Mouse (Mus musculus) myocyte (in vitro differentiated cells): Measurements from ENCODE around the gene Zfp451. TPM values are rescaled to one million over a fixed set of nuclear protein-coding genes. Genes with fewer than 3 reads are reported as not detected.

Experiments used
- H3K27me3 ChIP-seq: one replicate; pipeline ENCODE4 v1.6.1; 2011; ENCODE audit not compliant: control insufficient read depth, insufficient read depth, insufficient read length
- H3K36me3 ChIP-seq: one replicate; pipeline ENCODE4 v1.6.1; 2011; ENCODE audit not compliant: control insufficient read depth, insufficient read depth
- H3K4me2 ChIP-seq: one replicate; pipeline ENCODE4 v1.6.1; 2011; ENCODE audit warnings: low read depth, control low read depth
- H3K4me3 ChIP-seq: one replicate; pipeline ENCODE4 v1.5.1; 2011; ENCODE audit warnings: mild to moderate bottlenecking, control low read depth, moderate library complexity
- H3K79me2 ChIP-seq: one replicate; pipeline ENCODE4 v1.6.1; 2011; ENCODE audit not compliant: control insufficient read depth, insufficient read depth
- H3ac ChIP-seq: one replicate; pipeline ENCODE4 v1.6.1; 2011; ENCODE audit not compliant: control insufficient read depth, insufficient read length
- CEBPB ChIP-seq: IDR thresholded peaks from 2 replicates; pipeline ENCODE4 v1.6.1; 2011; ENCODE audit warnings: mild to moderate bottlenecking, moderate library complexity; ENCODE audit not compliant: poor library complexity, insufficient read depth, severe bottlenecking
- E2F4 ChIP-seq: IDR thresholded peaks from one replicate; pipeline ENCODE4 v1.6.1; 2011; ENCODE audit warnings: mild to moderate bottlenecking, control low read depth, moderate library complexity; ENCODE audit not compliant: insufficient read depth
- MAX ChIP-seq: IDR thresholded peaks from one replicate; pipeline ENCODE4 v1.6.1; 2011; ENCODE audit warnings: low read depth, mild to moderate bottlenecking, control low read depth
- MYOD1 ChIP-seq, 3 experiments: IDR thresholded peaks; one replicate each; pipeline ENCODE4 v1.6.1; 2011; ENCODE audit warnings: control low read depth in 2 of 3, low read depth in 2 of 3, mild to moderate bottlenecking in 2 of 3, moderate library complexity in 1 of 3; ENCODE audit not compliant: insufficient read length in 2 of 3, control insufficient read depth in 1 of 3
- MYOG ChIP-seq, 3 experiments: IDR thresholded peaks; one replicate each; pipeline ENCODE4 v1.6.1; 2011; ENCODE audit warnings: control low read depth in 2 of 3, low read depth in 2 of 3, mild to moderate bottlenecking in 2 of 3; ENCODE audit not compliant: insufficient read length in 2 of 3, control insufficient read depth in 1 of 3, insufficient read depth in 1 of 3
- POLR2A ChIP-seq: IDR thresholded peaks from one replicate; pipeline ENCODE4 v1.6.1; 2011; ENCODE audit warnings: low read depth, mild to moderate bottlenecking, control low read depth, moderate library complexity; ENCODE audit not compliant: insufficient read length
- POLR2AphosphoS2 ChIP-seq: IDR thresholded peaks from one replicate; pipeline ENCODE4 v1.6.1; 2011; ENCODE audit warnings: low read depth, control low read depth; ENCODE audit not compliant: insufficient read length
- REST ChIP-seq: IDR thresholded peaks from one replicate; pipeline ENCODE4 v1.6.1; 2011; ENCODE audit warnings: mild to moderate bottlenecking, control low read depth, moderate library complexity; ENCODE audit not compliant: insufficient read depth, insufficient read length
- SRF ChIP-seq: IDR thresholded peaks from one replicate; pipeline ENCODE4 v1.6.1; 2011; ENCODE audit warnings: low read depth; ENCODE audit not compliant: control insufficient read depth, insufficient read length
- TCF12 ChIP-seq: IDR thresholded peaks from one replicate; pipeline ENCODE4 v1.6.1; 2011; ENCODE audit warnings: mild to moderate bottlenecking, control low read depth; ENCODE audit not compliant: poor library complexity, insufficient read depth, severe bottlenecking
- TCF3 ChIP-seq: IDR thresholded peaks from one replicate; pipeline ENCODE4 v1.6.1; 2011; ENCODE audit warnings: low read depth, control low read depth; ENCODE audit not compliant: insufficient read length
- USF1 ChIP-seq: IDR thresholded peaks from one replicate; pipeline ENCODE4 v1.6.1; 2011; ENCODE audit warnings: low read depth, mild to moderate bottlenecking, control low read depth, moderate library complexity
- polyA plus RNA-seq: library from polyadenylated mRNA; unstranded; fragments of >200 nt; fragmentation: generic; extraction: Trizol; gene quantifications from one replicate; pipeline ENCODE4 v1.2.1, GENCODE M21; 2012; ENCODE audit warnings: missing spikeins

Gene Zfp451
- polyA plus RNA-seq, 1 experiment = 4.9 TPM

DNA sequence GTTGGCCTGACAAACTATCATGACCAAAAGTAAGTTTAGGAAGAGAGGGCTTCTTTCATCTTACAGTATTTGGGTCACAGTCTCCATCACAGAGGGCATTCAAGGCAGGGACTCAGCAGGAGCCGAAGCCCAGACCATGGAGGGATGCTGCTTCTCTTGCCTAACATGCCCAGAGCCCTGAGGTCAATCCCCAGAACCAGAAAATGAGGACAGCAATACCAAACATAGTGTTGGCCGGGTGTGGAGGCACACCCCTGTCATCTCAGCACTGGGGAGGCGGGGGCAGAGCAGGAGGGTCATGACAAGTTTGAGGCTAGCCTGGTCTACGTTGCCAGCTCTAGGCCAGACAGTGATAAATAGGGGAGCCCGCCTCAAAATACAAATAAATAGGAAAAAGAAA lies 89.3 kb downstream of the Zfp451 start:
- Histone ChIP-seq H3ac (no peak overlapping the region), H3K27me3 (no peaks in the 10 kb centered on the region), H3K4me3 (no peak overlapping the region), H3K4me2 (no peak overlapping the region), H3K79me2 (peaks cover 12% of the 10 kb centered on the region), H3K36me3 (peaks cover 49% of the 10 kb centered on the region)
- TF ChIP-seq SRF (no peak), USF1 (no peak), CEBPB (no peak), MAX (no peak), POLR2A (no peak), MYOG (IDR thresholded peaks at IDR 0.05; ENCODE audit: control insufficient read depth in 1 of 3, insufficient read depth in 1 of 3, insufficient read length in 2 of 3, low read depth in 2 of 3) (no peak), E2F4 (no peak), MYOD1 (IDR thresholded peaks at IDR 0.05; ENCODE audit: control insufficient read depth in 1 of 3, insufficient read length in 2 of 3, low read depth in 2 of 3) (no peak), TCF12 (no peak), POLR2AphosphoS2 (no peak), TCF3 (no peak), REST (no peak)

DNA sequence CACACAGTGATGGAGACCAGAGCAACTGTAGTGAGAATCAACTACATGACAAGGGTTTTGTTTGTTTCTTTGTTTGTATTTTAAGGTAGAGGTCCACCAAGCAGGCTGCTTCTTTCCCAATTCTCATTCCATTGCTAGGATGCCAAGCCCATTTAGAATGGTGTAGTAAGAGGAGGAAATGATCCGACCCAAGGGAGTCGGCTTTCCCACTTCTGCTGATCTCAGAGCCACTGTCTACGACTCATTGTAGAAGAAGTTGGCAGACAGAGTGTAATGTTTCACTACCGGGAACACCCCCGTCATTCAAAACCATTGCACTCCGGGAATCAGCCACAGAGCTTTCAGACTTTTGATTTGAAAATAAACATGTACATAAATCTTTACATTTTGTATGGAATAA lies 89.9 kb downstream of the Zfp451 start:
- peak overlapping the region; percentile 10 for H3K4me2 ChIP-seq
- H3K27me3 ChIP-seq = no peaks in the 10 kb centered on the region
- H3ac ChIP-seq = no peak overlapping the region
- no peak overlapping the region for H3K4me3 ChIP-seq
- TF ChIP-seq CEBPB (0 out of 2 replicates have a peak, but pooled peaks have one; percentile 7), SRF (no peak)
- H3K79me2 ChIP-seq = peaks cover 12% of the 10 kb centered on the region
- peaks cover 43% of the 10 kb centered on the region for H3K36me3 ChIP-seq

DNA sequence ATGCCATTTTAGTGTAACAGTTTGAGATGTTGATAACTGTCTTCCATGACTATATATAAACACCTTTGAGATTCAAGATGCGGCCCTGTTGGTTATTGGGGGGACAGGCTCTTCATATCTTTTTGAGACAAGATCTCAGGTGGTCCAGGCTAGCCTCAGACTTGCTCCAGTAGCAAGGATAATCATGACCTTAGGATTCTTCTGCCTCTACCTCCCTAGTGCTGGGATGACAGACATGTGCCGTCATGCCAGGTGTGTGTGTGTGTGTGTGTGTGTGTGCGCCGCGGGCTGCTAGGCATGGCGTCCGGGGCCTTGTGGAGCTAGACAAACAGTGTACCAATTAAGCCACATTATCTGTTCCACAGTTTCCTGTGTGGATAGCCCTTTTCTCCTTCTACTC lies 93.4 kb downstream of the Zfp451 start:
- H3K79me2 ChIP-seq = peaks cover 12% of the 10 kb centered on the region
- H3K27me3 ChIP-seq = no peaks in the 10 kb centered on the region
- TF ChIP-seq MYOD1 (IDR thresholded peaks at IDR 0.05; ENCODE audit: control insufficient read depth in 1 of 3, insufficient read length in 2 of 3, low read depth in 2 of 3) (no peak), TCF12 (no peak), CEBPB (no peak), POLR2A (no peak), MYOG (IDR thresholded peaks at IDR 0.05; ENCODE audit: control insufficient read depth in 1 of 3, insufficient read depth in 1 of 3, insufficient read length in 2 of 3, low read depth in 2 of 3) (no peak), USF1 (no peak), SRF (no peak), TCF3 (no peak), E2F4 (no peak), REST (no peak), MAX (no peak), POLR2AphosphoS2 (no peak)
- peaks cover 28% of the 10 kb centered on the region for H3K36me3 ChIP-seq
- H3K4me2 ChIP-seq = peak overlapping the region; percentile 64
- H3K4me3 ChIP-seq = peak overlapping the region; percentile 29
- no peak overlapping the region for H3ac ChIP-seq

DNA sequence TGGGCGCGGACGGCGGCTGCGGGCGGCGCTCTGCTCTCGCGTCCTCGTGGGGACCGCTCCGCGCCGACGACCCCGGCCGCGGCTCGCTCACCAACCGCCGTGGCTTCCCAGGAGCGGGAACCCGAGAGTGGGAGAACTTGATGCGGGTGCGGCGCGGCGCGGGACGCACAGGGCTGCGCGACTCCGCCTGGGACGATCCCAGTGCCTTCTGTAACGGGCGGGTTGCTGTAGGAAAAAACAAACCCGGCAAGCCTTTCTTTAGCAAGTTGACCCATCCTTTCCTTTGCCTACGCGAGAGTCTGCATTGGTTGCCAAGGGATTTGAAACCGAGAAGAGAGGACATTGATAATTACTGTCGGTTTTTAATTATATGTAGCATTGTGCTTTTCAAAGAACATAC lies 94.2 kb downstream of the Zfp451 start:
- no peaks in the 10 kb centered on the region for H3K27me3 ChIP-seq
- peak overlapping the region; percentile 29 for H3K4me3 ChIP-seq
- peak overlapping the region; percentile 90 for H3ac ChIP-seq
- peak overlapping the region; percentile 64 for H3K4me2 ChIP-seq
- H3K79me2 ChIP-seq = peaks cover 12% of the 10 kb centered on the region
- H3K36me3 ChIP-seq = peaks cover 21% of the 10 kb centered on the region
- TF ChIP-seq USF1 (no peak), SRF (no peak), TCF12 (no peak), E2F4 (no peak), MYOG (IDR thresholded peaks at IDR 0.05; ENCODE audit: control insufficient read depth in 1 of 3, insufficient read depth in 1 of 3, insufficient read length in 2 of 3, low read depth in 2 of 3) (no peak), REST (no peak), TCF3 (no peak), MYOD1 (IDR thresholded peaks at IDR 0.05; ENCODE audit: control insufficient read depth in 1 of 3, insufficient read length in 2 of 3, low read depth in 2 of 3) (no peak), POLR2A (no peak), MAX (no peak)

DNA sequence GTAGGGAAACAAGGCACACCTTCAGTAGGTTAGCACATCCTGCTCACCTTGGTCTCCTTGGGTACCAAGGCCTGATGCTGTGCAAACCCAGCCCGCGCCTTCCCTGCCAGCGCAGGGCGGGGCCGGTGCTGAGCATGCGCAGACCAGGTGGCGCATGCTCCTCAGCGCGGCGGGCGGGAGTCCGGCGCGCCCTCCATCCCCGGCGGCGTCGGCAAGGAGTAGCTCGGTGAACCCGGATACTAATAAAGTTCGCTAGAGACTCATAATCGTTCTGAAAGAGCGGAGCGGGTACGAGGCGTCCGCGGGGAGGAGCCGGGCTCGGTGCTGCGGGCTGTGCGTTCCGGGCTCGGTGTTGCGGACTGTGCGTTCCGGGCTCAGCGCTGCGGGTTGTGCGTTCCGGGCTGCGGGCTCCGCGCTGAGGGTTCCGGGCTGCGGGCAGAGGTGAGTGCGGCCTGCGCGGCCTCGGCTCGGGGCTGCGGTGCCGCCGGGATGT lies 94.6 kb downstream of the Zfp451 start, which contains the start of gene Rab23:
Gene Rab23 (plus strand): TSS at position 155 of the 493 bp plus-strand sequence.
- Histone ChIP-seq H3K79me2 (peaks cover 12% of the 10 kb centered on the region), H3ac (peak within 1 kb of the TSS; percentile 90), H3K4me2 (peak within 1 kb of the TSS; percentile 70), H3K4me3 (peak within 1 kb of the TSS; percentile 29), H3K27me3 (no peaks in the 10 kb centered on the region), H3K36me3 (peaks cover 17% of the 10 kb centered on the region)
- peak; percentile 40 for TF ChIP-seq E2F4
- peak; percentile 42 for TF ChIP-seq REST
- TF ChIP-seq CEBPB = no peak
- no peak for TF ChIP-seq MYOD1 (IDR thresholded peaks at IDR 0.05; ENCODE audit: control insufficient read depth in 1 of 3, insufficient read length in 2 of 3, low read depth in 2 of 3)
- peak; percentile 64 for TF ChIP-seq POLR2A
- peak in 2 of 3 experiments; percentile 21 to 47 for TF ChIP-seq MYOG (IDR thresholded peaks at IDR 0.05; ENCODE audit: control insufficient read depth in 1 of 3, insufficient read depth in 1 of 3, insufficient read length in 2 of 3, low read depth in 2 of 3)
